Mouse (Mus musculus): ENCODE measurements around the gene 1600015I10Rik.
"Not testable (repeated sequence)": the region's sequence is repeated elsewhere in the genome, so short reads cannot be mapped to it uniquely, and the experiment has no call there.

1600015I10Rik gene

DNA sequence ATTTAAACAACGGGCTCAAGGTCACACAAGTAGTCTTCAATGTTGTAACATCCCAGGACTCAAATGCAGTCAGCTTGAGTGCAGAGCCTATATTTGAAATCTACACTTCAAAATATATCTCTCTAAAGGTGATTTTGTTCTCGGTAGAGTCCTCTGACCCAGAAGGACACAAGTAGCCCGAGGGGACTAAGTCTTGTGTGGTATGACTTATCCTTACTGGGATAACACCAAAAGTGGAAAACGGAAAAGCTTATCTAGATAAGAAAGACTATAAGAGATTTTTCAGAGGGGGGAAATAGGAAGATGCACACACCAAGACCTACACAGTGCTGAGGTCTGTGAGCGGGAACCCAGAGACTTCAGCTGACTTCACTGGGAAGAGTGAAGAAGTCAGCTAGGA is at the start of gene 1600015I10Rik:
TSS of gene 1600015I10Rik (plus strand) at position 301 of the 400 bp plus-strand sequence.
- DNase-seq (ENCODE audit: low read depth), result no peak

DNA sequence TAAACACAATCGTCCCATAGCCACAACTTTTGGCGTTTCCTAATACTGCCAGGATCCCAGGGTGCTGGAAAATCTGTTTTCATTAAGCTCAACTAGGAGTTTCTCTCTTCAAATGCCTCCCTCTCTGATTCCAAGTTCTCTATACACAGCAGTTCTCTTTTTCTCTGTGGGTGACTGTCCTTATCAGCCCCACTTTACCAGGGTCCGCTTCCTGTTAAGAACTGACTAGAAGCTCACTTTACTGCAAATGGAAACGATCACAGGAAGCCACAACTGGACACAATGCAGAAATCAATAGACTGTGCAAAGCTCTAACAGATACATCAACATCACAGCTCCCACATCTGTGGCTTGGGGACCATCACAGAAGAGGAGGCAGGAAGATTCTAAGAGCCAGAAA is 35.5 kb upstream of the 1600015I10Rik start:
- DNase-seq (ENCODE audit: low read depth), result no peak

GRCm38 (mm10) chr6:48894938-48895818 is 34.5 kb upstream of the 1600015I10Rik start:
- DNase-seq (ENCODE audit: low read depth), result no peak

- no peak for DNase-seq (ENCODE audit: low read depth)
These were observed 33.8 kb upstream of the 1600015I10Rik start for GRCm38 (mm10) chr6:48895941-48896340.

DNA sequence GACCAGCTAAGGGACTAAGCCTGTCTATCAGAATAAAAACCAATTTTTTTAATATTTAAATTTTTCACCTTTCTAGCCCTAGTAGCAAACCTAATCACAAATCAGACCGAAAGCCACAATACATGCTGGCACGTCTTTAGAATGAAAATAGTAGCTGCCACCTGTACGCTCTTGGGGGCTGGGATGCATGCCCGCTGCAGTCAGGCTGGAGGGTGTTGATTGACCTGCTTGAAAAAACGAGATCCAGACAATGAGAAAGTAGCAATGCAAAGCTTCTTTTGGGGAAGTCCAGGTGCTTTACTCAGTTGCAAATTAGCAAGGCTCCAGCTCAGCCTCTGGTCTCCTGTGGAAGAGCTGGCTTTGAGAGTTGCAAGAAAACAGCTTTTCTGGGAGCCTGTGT is 32.7 kb upstream of the 1600015I10Rik start:
- DNase-seq (ENCODE audit: low read depth), result no peak

DNA sequence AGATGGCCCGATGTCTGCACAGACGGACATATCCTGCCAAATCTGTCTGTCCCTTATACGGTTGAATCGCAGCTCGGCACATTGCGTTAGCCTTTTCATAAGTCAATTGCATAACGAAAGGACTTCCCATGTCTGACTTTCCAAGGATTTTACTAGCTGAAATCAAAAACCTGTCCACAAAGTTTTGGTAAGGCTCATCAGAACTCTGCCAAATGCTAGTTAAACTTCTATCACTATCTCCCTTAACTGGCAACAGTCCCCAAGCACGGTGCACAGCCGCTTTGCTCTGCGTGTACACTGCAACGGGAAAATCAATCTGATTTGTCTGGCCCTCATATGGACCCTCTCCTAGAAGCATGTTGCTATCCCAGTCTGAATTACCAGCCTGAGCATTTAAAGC is 28.4 kb upstream of the 1600015I10Rik start:
- DNase-seq (ENCODE audit: low read depth), result not testable (repeated sequence)

DNA sequence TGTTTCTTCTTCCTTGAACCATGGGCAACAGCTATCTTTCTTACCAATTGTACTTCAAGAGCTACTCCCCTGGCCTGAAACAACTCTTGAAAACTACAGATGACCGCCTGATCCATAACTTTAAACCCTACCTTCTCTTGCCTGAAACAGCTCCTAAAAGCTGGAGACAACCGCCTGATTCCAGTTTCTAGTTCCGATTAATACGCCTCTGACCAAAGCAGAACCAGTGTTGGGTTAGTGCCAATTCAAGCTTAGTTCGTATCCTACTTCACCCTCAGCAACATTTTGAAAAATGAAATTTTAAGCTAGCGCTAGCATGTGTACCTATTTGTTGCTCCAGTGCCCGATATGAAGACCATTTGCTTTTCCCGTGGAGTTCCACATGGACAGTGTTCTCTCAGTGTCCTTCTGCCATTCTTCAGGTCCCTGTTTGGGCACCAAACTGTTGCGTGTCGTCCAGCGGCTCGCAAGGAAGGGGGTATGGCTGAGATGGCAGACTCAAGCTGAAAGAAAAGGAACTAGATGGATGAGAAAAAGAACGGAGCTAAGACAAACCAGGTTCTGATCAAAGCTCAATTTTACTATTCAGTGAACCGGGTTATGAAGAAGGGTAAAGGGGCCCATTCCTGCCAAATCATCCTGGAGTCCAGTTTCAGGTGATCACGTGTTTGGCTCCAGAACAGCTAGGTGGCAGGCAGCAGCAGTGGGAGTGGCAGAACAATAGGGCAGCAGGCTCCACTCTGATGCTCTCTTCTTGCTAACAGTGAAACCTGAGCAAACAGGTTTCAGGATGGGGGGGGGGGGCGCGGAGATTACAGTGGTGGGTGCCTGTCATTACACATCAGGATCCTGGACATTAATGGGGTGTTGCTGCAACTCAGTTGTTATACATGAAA is 26.9 kb upstream of the 1600015I10Rik start:
- no peak for DNase-seq (ENCODE audit: low read depth)

GRCm38 (mm10) chr6:48903437-48903836 is 26.3 kb upstream of the 1600015I10Rik start:
- no peak for DNase-seq (ENCODE audit: low read depth)

GRCm38 (mm10) chr6:48905606-48906005 is 24.1 kb upstream of the 1600015I10Rik start:
- DNase-seq (ENCODE audit: low read depth), result no peak

DNA sequence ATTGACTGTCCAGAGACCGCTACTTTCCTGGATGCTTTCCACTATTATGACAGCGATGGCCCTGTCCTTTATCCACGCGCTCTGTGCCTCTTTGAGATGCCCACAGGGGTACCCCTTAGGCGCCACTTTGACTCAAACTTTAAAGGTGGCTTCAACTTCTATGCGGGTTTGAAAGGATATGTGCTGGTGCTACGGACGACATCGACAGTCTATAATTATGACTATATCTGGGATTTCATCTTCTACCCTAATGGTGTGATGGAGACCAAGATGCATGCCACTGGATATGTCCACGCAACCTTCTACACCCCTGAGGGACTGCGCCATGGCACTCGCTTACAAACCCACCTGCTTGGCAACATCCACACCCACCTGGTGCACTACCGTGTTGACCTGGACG is 23.3 kb upstream of the 1600015I10Rik start:
- no peak for DNase-seq (ENCODE audit: low read depth)

DNA sequence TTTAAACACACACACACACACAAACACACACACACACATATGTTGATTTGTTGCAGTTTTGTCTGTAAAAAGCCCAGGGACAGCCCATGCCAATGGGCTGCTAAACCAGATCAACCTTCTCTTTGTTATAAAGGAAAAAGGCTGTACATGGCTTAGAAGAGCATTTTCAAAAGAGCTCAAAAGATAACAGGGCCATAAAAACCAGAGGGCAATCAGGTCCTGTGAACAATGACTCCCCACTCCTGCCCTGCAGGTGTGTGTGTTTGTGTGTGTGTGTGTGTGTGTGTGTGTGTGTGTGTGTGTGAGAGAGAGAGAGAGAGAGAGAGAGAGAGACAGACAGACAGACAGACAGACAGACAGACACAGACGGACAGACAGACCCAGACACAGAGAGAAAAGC is 20.5 kb upstream of the 1600015I10Rik start:
- DNase-seq (ENCODE audit: low read depth), result no peak

- peak; percentile 6 for DNase-seq (ENCODE audit: low read depth)
These were observed 17.7 kb upstream of the 1600015I10Rik start for GRCm38 (mm10) chr6:48912033-48912432.

DNA sequence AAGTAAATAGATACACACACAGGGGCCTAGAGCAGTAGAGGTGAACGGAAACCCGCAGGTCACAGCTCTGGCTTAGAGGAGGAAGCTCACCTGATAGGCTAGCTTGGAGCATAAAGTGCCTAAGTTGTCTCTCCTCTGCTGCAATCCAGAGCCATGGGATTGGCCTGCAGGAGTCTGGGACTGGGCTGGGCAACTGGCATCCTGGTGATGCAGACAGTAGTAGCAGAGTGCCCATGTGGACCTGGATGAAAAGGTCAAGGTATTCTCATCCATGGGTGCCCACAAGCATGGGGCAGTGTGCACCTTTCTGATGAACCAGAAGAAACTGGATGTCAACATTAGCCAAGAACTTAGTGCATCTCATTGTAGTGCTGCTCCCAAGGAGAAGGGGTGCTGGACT is 16.1 kb upstream of the 1600015I10Rik start:
- no peak for DNase-seq (ENCODE audit: low read depth)

DNA sequence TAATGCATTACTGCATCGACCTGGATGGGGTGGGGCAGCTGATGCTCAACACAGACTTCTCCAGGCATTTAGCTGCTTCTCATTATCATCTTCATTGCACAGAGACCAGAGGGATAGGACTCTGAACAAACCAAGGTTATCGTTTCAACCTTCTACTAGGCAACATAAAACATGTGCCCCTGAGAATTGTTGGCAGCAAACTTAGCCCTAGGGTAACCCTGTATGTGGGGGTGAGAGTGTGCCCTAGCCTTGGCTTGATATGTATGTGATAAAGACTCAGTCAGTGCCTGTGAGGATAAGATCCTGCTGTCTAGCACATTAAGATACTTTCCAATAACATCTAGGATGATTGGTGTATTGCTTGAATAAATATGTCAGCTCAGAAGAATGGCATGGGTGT is 19.9 kb downstream of the 1600015I10Rik start:
- no peak for DNase-seq (ENCODE audit: low read depth)

- DNase-seq (ENCODE audit: low read depth), result no peak
These were observed 21.0 kb downstream of the 1600015I10Rik start for GRCm38 (mm10) chr6:48950676-48951075.

DNA sequence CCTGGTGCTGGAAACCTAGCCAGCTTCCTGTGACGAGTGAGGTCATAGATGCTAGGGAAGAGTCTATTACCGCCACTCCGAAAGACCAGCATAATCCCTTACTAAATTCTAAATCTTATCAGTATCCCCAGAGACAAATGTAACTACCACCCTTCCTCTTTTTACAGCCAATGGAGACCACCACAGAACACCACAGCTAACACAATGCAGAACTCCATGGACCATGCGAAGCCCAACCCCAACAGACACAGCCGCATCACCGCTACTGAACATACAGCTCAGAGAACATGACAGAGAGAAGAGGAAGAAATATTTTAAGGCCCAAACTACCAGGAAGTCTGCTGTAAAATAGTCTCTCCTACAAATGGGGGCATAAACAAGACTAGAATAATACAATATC is 21.9 kb downstream of the 1600015I10Rik start:
- DNase-seq (ENCODE audit: low read depth), result no peak

DNA sequence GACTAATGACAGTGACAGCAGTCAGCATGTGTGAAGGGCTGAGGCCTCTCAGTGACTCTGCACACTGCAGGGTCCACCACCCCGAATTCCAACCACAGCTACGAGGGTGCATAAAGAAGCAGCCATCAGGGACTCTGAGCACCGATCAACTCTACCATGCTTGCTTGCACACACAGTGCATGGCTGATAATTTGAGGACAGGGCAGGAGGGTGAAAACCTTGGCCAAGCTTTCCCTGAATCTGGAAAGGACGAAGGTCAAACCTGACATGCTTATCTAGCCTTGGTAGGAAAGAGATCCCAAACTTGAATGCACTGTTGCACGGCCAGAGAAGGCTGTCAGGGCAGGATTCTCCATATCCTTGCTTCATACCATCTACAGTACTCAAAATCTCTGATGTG is 23.5 kb downstream of the 1600015I10Rik start:
- no peak for DNase-seq (ENCODE audit: low read depth)

GRCm38 (mm10) chr6:48954211-48954610 is 24.5 kb downstream of the 1600015I10Rik start:
- no peak for DNase-seq (ENCODE audit: low read depth)

DNA sequence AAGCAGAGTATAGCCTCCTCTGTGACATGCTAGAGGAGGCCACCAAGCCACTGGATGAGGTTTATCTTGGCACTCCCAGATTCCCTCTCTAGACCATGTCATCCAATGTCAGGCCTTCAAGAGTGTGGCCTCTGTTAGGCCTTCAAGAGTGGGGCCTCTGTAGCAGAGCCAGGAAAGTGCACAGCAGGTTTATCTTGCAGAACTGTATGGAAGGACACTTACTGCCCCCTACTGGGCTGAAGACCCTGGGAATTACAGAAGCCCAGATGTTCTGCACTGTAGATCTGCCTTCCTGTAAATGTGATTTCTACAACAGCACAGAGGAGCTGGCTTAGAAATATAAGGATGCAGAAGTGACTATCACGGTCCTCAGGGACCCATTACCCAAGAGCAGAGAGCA is 25.3 kb downstream of the 1600015I10Rik start:
- no peak for DNase-seq (ENCODE audit: low read depth)

GRCm38 (mm10) chr6:48956785-48957184 is 27.1 kb downstream of the 1600015I10Rik start:
- DNase-seq (ENCODE audit: low read depth), result no peak

GRCm38 (mm10) chr6:48958053-48958452 is 28.4 kb downstream of the 1600015I10Rik start:
- DNase-seq (ENCODE audit: low read depth), result no peak

DNA sequence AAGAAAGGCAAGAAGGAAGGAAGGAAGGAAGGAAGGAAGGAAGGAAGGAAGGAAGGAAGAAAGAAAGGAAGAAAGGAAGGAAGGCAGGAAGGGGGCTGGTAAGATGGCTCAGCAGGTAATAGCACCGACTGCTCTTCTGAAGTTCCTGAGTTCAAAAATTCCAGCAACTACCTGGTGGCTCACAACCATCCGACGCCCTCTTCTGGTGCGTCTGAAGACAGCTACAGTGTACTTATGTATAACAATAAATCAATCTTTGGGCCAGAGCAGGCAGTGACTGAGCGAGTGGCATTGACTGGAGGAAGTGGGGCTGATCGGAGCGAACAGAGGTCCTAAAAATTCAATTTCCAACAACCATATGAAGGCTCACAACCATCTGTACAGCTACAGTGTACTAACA is 29.5 kb downstream of the 1600015I10Rik start:
- not testable (repeated sequence) for DNase-seq (ENCODE audit: low read depth)

DNA sequence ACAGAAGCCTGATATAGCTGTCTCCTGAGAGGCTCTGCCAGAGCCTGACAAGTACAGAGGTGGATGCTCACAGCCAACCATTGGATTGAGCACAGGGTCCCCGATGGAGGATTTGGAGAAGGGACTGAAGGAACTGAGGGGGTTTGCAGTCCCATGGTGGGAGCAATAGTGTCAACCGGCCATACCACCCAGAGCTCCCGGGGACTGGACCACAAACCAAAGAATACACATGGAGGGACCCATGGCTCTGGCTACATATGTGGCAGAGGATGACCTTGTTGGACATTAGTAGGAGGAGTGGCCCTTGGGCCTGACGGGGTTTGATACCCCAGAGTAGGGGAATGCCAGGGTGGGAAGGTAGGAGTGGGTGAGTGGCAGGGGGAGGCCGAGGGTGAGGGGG is 37.0 kb downstream of the 1600015I10Rik start:
- DNase-seq (ENCODE audit: low read depth), result not testable (repeated sequence)

Measured in c-Kit-positive CD71-positive TER-119-negative erythroid progenitor cells, embryonic 14.5 days (primary cell).